Mouse (Mus musculus) pancreas, adult 10 weeks (tissue): ENCODE measurements around the gene Usp17la. TPM values are rescaled to one million over a fixed set of nuclear protein-coding genes. Genes with fewer than 3 reads are reported as not detected.

Experiments used
- polyA plus RNA-seq: library from polyadenylated mRNA; stranded (reverse); fragments of 350-450 nt; fragmentation: Illumina TruSeq; extraction: RNeasy Lipid Tissue Mini Kit (QIAGEN cat#74804); gene quantifications from one replicate; pipeline ENCODE4 v1.2.3, GENCODE M21; 2015; ENCODE audit warnings: low read depth, low replicate concordance; ENCODE audit not compliant: insufficient read depth

Usp17la gene
- not detected for polyA plus RNA-seq

DNA sequence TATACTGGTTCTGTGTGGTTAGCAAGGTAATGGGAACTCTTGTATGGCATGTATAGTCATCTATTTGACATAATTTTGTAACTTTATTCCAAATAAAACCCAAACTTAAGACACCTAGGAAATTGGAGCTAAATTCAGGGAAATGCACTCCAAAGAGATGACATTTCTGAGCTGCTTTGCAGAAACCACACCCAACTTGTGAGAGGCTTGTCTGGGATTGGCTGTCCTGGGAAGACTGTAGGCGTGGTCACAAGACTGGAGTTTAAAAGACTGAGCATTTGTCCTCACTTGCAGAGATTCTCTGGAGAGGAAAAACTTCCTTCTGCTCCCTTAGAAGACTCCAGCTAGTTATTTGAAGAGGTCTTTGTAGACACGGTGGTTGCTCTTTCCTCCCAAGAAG, at the start of gene Usp17la:
Gene Usp17la (plus strand): TSS at position 301 of the 400 bp plus-strand sequence.

GRCm38 (mm10) chr7:104842503-104842902, 14.3 kb upstream of the Usp17la start, which contains the start of gene Usp17lb:
TSS of gene Usp17lb (minus strand) at chr7:104842603.

DNA sequence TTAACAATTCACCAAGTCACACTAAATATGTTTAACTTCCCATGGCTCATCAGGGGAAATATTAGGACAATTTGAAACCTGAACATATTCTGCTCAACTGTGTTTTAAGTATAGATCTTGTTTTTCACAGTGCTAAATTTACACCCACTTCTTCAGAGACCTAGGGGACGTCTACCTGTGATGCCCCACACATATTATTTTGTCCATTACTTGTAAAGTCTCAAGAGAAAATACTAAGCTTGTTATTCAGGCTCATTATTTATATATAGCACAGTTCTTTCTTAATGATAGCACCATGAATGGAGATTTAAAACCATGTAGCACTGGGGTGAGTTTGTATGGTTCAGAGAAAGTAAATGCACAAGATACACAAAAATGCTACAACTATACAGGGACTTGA, 20.9 kb downstream of the Usp17la start, which contains the start of gene Olfr665:
Gene Olfr665 (plus strand): TSS at position 301 of the 400 bp plus-strand sequence.

DNA sequence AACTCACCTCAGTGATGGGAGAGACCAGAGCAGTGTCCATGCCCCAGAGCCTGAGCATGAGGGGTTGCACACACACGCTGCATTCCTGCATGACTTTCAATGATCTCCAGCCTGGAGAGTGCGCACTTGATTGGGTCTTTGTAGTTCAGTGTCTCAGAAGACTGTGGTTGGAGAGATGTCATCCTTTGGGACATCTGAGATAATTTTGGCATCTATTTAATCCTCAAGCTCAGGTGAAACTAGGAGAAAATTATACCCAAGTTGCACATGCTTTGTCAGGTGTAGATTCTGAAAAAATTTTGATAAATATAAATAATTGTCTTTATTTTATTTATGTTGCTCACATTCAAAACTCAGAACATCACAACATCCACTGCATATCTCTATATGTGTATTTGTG, 39.0 kb downstream of the Usp17la start, which contains the start of gene Olfr666:
Gene Olfr666 (minus strand): TSS at position 101 of the 400 bp plus-strand sequence.

Other genes starting within 250 kb of the Usp17la start
- not detected for gene Olfr656, start 243.1 kb upstream of the Usp17la start, polyA plus RNA-seq
- gene Olfr657, start 232.2 kb upstream of the Usp17la start, polyA plus RNA-seq = not detected
- not detected for gene Olfr658, start 209.7 kb upstream of the Usp17la start, polyA plus RNA-seq
- gene Olfr659, start 190.3 kb upstream of the Usp17la start, polyA plus RNA-seq = not detected
- gene Olfr661, start 170.5 kb upstream of the Usp17la start, polyA plus RNA-seq = not detected
- gene Usp17le, start 79.5 kb upstream of the Usp17la start, polyA plus RNA-seq = not detected
- not detected for gene Usp17lb, start 14.4 kb upstream of the Usp17la start, polyA plus RNA-seq
- gene Olfr665, start 21.0 kb downstream of the Usp17la start, polyA plus RNA-seq = not detected
- gene Olfr666, start 38.9 kb downstream of the Usp17la start, polyA plus RNA-seq = not detected
- not detected for gene Olfr667, start 64.5 kb downstream of the Usp17la start, polyA plus RNA-seq
- gene Olfr668, start 71.0 kb downstream of the Usp17la start, polyA plus RNA-seq = not detected
- not detected for gene Olfr669, start 77.2 kb downstream of the Usp17la start, polyA plus RNA-seq
- not detected for gene Olfr670, start 105.6 kb downstream of the Usp17la start, polyA plus RNA-seq
- not detected for gene Olfr671, start 122.1 kb downstream of the Usp17la start, polyA plus RNA-seq
- not detected for gene Olfr672, start 145.0 kb downstream of the Usp17la start, polyA plus RNA-seq
- not detected for gene Olfr675, start 171.5 kb downstream of the Usp17la start, polyA plus RNA-seq
- gene Olfr676, start 175.7 kb downstream of the Usp17la start, polyA plus RNA-seq = not detected
- not detected for gene Olfr677, start 194.4 kb downstream of the Usp17la start, polyA plus RNA-seq
- gene Olfr678, start 207.5 kb downstream of the Usp17la start, polyA plus RNA-seq = not detected
- gene Olfr679, start 224.2 kb downstream of the Usp17la start, polyA plus RNA-seq = not detected
- gene Olfr680-ps1, start 235.8 kb downstream of the Usp17la start, polyA plus RNA-seq = not detected